Mouse (Mus musculus): ENCODE results near the gene Kcnj6.
A peak's percentile ranks its signal among the peaks of the same experiment; 100 is the strongest.
"Not testable (repeated sequence)": the region's sequence is repeated elsewhere in the genome, so short reads cannot be mapped to it uniquely, and the experiment has no call there.

Kcnj6 gene

GRCm38 (mm10) chr16:94850393-94850792 lies 147.1 kb downstream of the Kcnj6 start:
- DNase-seq (ENCODE audit: low read depth, low spot score): no peak
- Histone ChIP-seq H3K27me3 (ENCODE audit: control insufficient read depth, insufficient read depth, low read length, poor library complexity, severe bottlenecking) (no peaks in the 10 kb centered on the region), H3K36me3 (ENCODE audit: control insufficient read depth, insufficient read depth, low read length, poor library complexity, severe bottlenecking) (no peaks in the 10 kb centered on the region)

DNA sequence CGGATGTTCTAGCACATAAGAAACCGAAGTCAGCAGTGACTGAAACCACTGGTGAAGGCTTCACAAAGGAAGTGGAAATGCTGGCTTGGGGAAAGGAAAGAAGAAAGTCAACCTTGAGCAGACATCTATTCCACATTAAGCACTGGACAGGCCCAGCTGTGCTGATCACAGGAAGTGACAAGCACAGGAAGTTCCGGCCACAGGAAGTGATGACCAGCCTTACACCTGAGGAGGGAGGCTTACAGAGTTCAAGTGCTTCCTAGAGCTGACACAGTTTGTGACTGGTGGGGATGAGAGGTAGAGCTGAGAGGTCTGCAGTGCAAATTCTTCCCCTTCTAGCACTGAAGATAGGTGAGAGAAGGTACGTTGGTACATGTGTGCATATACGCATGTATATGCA lies 151.5 kb downstream of the Kcnj6 start:
- H3K36me3 ChIP-seq (ENCODE audit: control insufficient read depth, insufficient read depth, low read length, poor library complexity, severe bottlenecking): no peaks in the 10 kb centered on the region
- DNase-seq (ENCODE audit: low read depth, low spot score): no peak
- H3K27me3 ChIP-seq (ENCODE audit: control insufficient read depth, insufficient read depth, low read length, poor library complexity, severe bottlenecking): no peaks in the 10 kb centered on the region

- Histone ChIP-seq H3K27me3 (ENCODE audit: control insufficient read depth, insufficient read depth, low read length, poor library complexity, severe bottlenecking) (no peaks in the 10 kb centered on the region), H3K36me3 (ENCODE audit: control insufficient read depth, insufficient read depth, low read length, poor library complexity, severe bottlenecking) (no peaks in the 10 kb centered on the region)
- no peak for DNase-seq (ENCODE audit: low read depth, low spot score)
These were observed 152.7 kb downstream of the Kcnj6 start for GRCm38 (mm10) chr16:94844769-94845168.

DNA sequence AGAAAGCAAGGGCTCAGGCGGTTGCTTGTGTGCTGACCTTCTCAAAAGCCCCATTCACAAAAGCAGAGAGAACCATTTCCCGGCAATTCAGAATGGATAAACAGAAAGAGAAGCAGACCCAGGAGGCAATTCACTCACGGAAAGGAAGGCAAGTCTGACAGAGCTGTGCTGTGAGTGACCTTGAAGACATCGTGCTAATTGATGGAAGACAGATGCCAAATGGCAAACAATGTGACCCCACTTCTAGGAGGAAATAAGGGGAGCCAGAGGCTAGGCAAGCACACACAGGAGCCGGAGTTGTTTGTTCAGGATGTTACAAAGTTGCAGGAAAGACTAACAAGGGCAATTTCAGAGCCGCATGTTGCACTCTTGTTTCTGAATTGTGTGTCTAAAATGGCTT lies 158.1 kb downstream of the Kcnj6 start:
- Histone ChIP-seq H3K27me3 (ENCODE audit: control insufficient read depth, insufficient read depth, low read length, poor library complexity, severe bottlenecking) (no peaks in the 10 kb centered on the region), H3K36me3 (ENCODE audit: control insufficient read depth, insufficient read depth, low read length, poor library complexity, severe bottlenecking) (no peaks in the 10 kb centered on the region)
- no peak for DNase-seq (ENCODE audit: low read depth, low spot score)

DNA sequence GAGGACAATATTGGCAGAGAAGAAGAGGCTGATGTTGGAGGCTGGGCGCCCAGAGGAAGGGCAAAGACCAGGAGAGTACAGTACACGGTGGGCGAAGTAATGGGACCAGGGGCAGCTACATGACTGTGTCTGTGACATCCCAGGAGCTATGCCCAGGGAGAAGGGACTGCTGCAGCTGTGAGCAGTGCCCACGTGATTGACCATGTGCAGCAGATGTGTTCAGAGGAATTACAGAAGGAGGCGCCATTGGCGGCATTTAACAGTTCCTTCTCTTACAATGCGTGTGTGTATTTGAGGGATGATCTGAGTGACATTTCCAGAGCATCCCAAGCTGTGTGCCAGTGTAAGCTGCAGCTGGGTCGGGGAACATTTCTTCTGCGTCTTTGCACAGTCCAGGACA lies 159.6 kb downstream of the Kcnj6 start:
- H3K27me3 ChIP-seq (ENCODE audit: control insufficient read depth, insufficient read depth, low read length, poor library complexity, severe bottlenecking): no peaks in the 10 kb centered on the region
- no peaks in the 10 kb centered on the region for H3K36me3 ChIP-seq (ENCODE audit: control insufficient read depth, insufficient read depth, low read length, poor library complexity, severe bottlenecking)
- no peak for DNase-seq (ENCODE audit: low read depth, low spot score)

DNA sequence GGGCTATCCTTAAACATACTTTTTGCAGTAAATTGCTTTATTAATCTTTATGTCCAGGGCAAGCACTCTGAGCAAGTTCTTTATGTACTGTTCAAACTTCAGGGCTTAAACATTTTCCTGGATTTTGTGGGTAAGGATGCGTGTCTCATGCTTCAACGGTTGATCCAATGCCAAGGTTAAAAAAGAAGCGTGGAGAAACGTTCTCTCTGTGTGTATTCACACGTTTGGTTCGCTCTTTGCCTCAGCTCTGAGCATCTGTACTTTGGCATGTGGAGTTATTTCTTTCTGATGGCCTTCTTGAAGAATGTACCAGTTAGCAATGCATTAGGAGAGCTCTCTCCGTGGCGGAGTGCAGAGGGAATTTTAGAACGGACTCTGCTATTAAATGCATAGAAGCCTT lies 163.0 kb downstream of the Kcnj6 start:
- Histone ChIP-seq H3K27me3 (ENCODE audit: control insufficient read depth, insufficient read depth, low read length, poor library complexity, severe bottlenecking) (no peaks in the 10 kb centered on the region; the same call in 1 of the 2 replicates), H3K36me3 (ENCODE audit: control insufficient read depth, insufficient read depth, low read length, poor library complexity, severe bottlenecking) (no peaks in the 10 kb centered on the region)
- DNase-seq (ENCODE audit: low read depth, low spot score): no peak

DNA sequence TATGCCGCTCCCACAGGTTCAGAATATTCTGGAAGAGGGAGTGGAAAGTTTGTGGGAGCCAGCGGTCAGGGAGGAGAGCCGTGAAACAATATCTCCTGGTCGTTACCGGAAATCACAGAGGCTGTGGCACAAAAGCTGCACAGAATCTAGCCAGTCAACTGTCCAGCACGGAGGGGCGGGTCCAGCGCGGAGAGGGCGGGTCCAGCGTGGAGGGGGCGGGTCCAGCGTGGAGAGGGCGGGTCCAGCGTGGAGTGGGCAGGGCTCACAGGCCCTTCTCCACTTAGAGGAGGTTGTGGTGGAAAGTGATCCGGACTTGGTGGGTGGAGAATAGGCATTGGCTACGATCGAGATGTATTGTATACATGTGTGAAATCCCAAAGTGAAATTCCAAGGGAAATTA lies 169.3 kb downstream of the Kcnj6 start:
- no peak for DNase-seq (ENCODE audit: low read depth, low spot score)
- Histone ChIP-seq H3K27me3 (ENCODE audit: control insufficient read depth, insufficient read depth, low read length, poor library complexity, severe bottlenecking) (no peaks in the 10 kb centered on the region; the same call in 1 of the 2 replicates), H3K36me3 (ENCODE audit: control insufficient read depth, insufficient read depth, low read length, poor library complexity, severe bottlenecking) (no peaks in the 10 kb centered on the region)

DNA sequence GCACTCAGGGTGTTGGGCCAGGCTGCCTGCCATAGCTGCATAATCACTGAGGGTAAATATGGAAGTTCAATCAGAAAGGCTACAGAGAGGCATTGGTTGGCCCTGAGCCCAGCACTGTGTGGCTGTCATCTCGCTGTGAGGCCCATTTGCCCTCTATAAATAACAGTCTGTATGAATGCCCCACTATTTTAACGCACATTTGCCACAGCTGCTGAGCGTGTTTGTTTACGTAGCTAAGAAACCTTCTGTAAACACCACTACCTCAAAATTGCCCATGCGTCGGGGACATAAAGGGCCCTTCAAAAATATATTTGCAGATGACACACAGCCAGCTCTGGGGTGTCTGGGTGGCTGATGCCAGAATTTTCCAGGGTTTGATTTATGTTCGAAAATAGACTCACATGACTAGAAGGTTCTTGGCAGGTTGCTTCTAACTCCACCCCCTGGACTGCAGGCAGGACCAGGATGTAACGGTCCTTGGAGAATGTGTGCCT lies 170.4 kb downstream of the Kcnj6 start:
- no peaks in the 10 kb centered on the region; the same call in 1 of the 2 replicates for H3K27me3 ChIP-seq (ENCODE audit: control insufficient read depth, insufficient read depth, low read length, poor library complexity, severe bottlenecking)
- H3K36me3 ChIP-seq (ENCODE audit: control insufficient read depth, insufficient read depth, low read length, poor library complexity, severe bottlenecking): no peaks in the 10 kb centered on the region
- DNase-seq (ENCODE audit: low read depth, low spot score): no peak

GRCm38 (mm10) chr16:94825274-94825673 lies 172.2 kb downstream of the Kcnj6 start:
- no peak for DNase-seq (ENCODE audit: low read depth, low spot score)
- Histone ChIP-seq H3K27me3 (ENCODE audit: control insufficient read depth, insufficient read depth, low read length, poor library complexity, severe bottlenecking) (no peaks in the 10 kb centered on the region), H3K36me3 (ENCODE audit: control insufficient read depth, insufficient read depth, low read length, poor library complexity, severe bottlenecking) (no peaks in the 10 kb centered on the region)

GRCm38 (mm10) chr16:94822611-94823010 lies 174.9 kb downstream of the Kcnj6 start:
- no peaks in the 10 kb centered on the region for H3K27me3 ChIP-seq (ENCODE audit: control insufficient read depth, insufficient read depth, low read length, poor library complexity, severe bottlenecking)
- DNase-seq (ENCODE audit: low read depth, low spot score): no peak
- H3K36me3 ChIP-seq (ENCODE audit: control insufficient read depth, insufficient read depth, low read length, poor library complexity, severe bottlenecking): no peaks in the 10 kb centered on the region

GRCm38 (mm10) chr16:94821610-94822009 lies 175.9 kb downstream of the Kcnj6 start:
- no peak for DNase-seq (ENCODE audit: low read depth, low spot score)
- no peaks in the 10 kb centered on the region for H3K27me3 ChIP-seq (ENCODE audit: control insufficient read depth, insufficient read depth, low read length, poor library complexity, severe bottlenecking)
- no peaks in the 10 kb centered on the region for H3K36me3 ChIP-seq (ENCODE audit: control insufficient read depth, insufficient read depth, low read length, poor library complexity, severe bottlenecking)

- DNase-seq (ENCODE audit: low read depth, low spot score): peak; percentile 48
- Histone ChIP-seq H3K27me3 (ENCODE audit: control insufficient read depth, insufficient read depth, low read length, poor library complexity, severe bottlenecking) (no peaks in the 10 kb centered on the region), H3K36me3 (ENCODE audit: control insufficient read depth, insufficient read depth, low read length, poor library complexity, severe bottlenecking) (no peaks in the 10 kb centered on the region)
These were observed 181.1 kb downstream of the Kcnj6 start for GRCm38 (mm10) chr16:94816391-94816790.

DNA sequence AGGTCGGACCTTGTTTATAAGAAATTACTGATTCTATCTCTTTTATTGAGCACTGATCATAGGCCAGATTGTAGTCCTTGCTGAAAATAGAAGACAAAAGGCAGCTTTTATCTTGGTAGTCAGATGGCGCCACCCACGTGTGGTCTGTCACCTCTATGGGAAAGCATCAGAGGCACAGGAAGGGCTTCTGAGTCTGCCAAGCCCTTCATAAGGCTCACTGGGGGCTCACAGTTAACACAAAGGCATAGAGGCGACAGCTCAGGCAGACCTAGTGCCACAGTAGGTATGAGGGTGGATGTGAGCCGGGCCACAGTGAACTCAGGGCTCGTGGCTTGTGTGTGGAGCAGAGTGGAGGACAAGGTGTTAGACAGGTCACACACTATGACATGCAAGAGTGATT lies 181.6 kb downstream of the Kcnj6 start:
- H3K27me3 ChIP-seq (ENCODE audit: control insufficient read depth, insufficient read depth, low read length, poor library complexity, severe bottlenecking): no peaks in the 10 kb centered on the region
- DNase-seq (ENCODE audit: low read depth, low spot score): no peak
- no peaks in the 10 kb centered on the region for H3K36me3 ChIP-seq (ENCODE audit: control insufficient read depth, insufficient read depth, low read length, poor library complexity, severe bottlenecking)

DNA sequence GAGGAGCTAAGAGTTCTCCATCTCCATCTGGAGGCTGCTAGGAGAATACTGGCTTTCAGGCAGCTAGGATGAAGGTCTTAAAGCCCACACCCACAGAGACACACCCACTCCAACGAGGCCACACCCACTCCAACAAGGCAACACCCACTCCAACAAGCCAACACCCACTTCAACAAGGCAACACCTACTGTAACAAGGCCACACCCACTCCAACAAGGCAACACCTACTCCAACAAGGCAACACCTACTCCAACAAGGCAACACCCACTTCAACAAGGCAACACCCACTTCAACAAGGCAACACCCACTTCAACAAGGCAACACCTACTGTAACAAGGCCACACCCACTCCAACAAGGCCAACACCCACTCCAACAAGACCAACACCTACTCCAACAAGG lies 188.2 kb downstream of the Kcnj6 start:
- H3K36me3 ChIP-seq (ENCODE audit: control insufficient read depth, insufficient read depth, low read length, poor library complexity, severe bottlenecking); DNase-seq (ENCODE audit: low read depth, low spot score); H3K27me3 ChIP-seq (ENCODE audit: control insufficient read depth, insufficient read depth, low read length, poor library complexity, severe bottlenecking): not testable (repeated sequence)

GRCm38 (mm10) chr16:94798241-94798640 lies 199.3 kb downstream of the Kcnj6 start:
- H3K36me3 ChIP-seq (ENCODE audit: control insufficient read depth, insufficient read depth, low read length, poor library complexity, severe bottlenecking): no peaks in the 10 kb centered on the region
- no peak for DNase-seq (ENCODE audit: low read depth, low spot score)
- no peaks in the 10 kb centered on the region for H3K27me3 ChIP-seq (ENCODE audit: control insufficient read depth, insufficient read depth, low read length, poor library complexity, severe bottlenecking)

GRCm38 (mm10) chr16:94797366-94797765 lies 200.1 kb downstream of the Kcnj6 start:
- no peaks in the 10 kb centered on the region for H3K27me3 ChIP-seq (ENCODE audit: control insufficient read depth, insufficient read depth, low read length, poor library complexity, severe bottlenecking)
- H3K36me3 ChIP-seq (ENCODE audit: control insufficient read depth, insufficient read depth, low read length, poor library complexity, severe bottlenecking): no peaks in the 10 kb centered on the region
- DNase-seq (ENCODE audit: low read depth, low spot score): no peak

Measured in splenic B cell, adult 2 months (primary cell).